Mouse (Mus musculus) cortical plate, adult 2 months (tissue): ENCODE measurements at regions not wholly inside any gene's neighbourhood (a gene's known extent, or its start where the extent isn't known, plus 50 kb on each side); places are given as distances from the start of the nearest gene placed in this dataset.

ENCODE experiments used
- CTCF ChIP-seq: fragments of 200-500 bp; IDR thresholded peaks from 2 replicates; pipeline ENCODE4 v1.5.1; 2011; ENCODE audit warnings: mild to moderate bottlenecking, control low read depth, low read length; ENCODE audit not compliant: insufficient read depth; ENCODE audit errors: extremely low read depth
- POLR2A ChIP-seq: fragments of 200-500 bp; IDR thresholded peaks from 2 replicates; pipeline ENCODE4 v1.6.1; 2011; ENCODE audit warnings: mild to moderate bottlenecking, low read length, control low read depth; ENCODE audit not compliant: insufficient read depth; ENCODE audit errors: extremely low read depth

DNA sequence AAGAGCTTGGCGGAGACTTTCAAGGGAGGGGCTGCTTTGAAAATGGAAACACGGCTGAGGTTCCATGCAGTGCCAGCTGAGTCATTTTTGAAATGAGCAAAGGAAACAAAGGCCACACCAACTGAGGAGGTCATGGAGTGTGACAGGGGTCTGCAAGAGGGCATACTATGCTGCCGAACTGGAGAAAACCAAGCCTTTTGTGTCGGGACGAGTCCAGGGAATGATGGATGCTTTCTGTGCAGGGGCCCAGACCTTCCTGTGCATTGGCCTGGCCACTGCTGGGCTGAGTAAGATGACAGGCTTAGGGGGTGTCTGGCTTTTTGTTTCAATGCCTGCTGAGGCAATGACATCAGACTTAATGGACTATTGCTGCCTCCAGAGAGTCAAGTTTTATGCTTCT is 203.8 kb upstream of the Ubash3b start:
- no peak for TF ChIP-seq CTCF
- TF ChIP-seq POLR2A: no peak
